Comparison of ENCODE assay signal across 27 mouse cellular contexts in the genomic region with DNA sequence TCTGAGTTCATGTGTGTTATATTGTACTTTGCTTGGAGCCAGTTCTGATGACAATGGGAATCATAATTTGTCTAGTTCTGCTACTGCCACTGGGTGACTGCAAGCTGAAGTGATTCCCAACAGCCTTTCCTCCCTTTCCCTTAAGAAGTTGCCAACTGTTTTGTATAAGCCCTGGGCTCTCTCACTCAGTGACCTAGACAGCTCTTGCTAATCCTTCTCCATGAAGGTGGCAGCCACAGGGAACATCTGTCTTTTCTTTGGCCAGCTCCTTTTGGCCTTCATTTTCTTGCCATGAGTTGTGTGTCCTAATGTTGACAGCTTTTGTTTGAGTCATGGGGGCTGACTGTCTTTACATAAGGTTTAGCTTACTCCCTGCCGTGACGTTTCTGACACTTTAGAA.
DNase-seq lines count a peak whose midpoint lies in the region; ATAC-seq and TF ChIP-seq lines count a peak whose summit lies in the region.
"Had no signal": no experiment of that assay in that cellular context is flagged by ENCODE, and none has a peak within 500 bp of the region (broad histone marks: within the 10 kb centered on the region; RNA-seq: fewer than 3 reads in every experiment).

No protein-coding gene starts in this region.

- H3K27ac ChIP-seq in lung, postnatal 0 days (ENCODE audit: low read length) = no peak overlapping the region
- H3K27ac ChIP-seq: embryonic facial prominence, embryonic 12.5 days; gastrocnemius, adult 2 months; heart, embryonic 13.5 days; kidney, embryonic 15.5 days; left cerebral cortex, adult 2 months; liver, embryonic 12.5 days; stomach, postnatal 0 days had no signal

- H3K9me3 ChIP-seq in lung, postnatal 0 days (ENCODE audit: low read length) = no peaks in the 10 kb centered on the region
- H3K9me3 ChIP-seq: embryonic facial prominence, embryonic 12.5 days; heart, embryonic 13.5 days; kidney, embryonic 15.5 days; liver, embryonic 12.5 days had no signal

- DNase-seq in cerebellum, adult 9-10 months = peak; percentile 38
- DNase-seq in cerebellum, adult 11 months = no peak
- peak; percentile 6 for DNase-seq in left cerebral cortex, postnatal 4 days
- no peak for DNase-seq in left cerebral cortex, postnatal 36 days (ENCODE audit: low spot score in 2 of 2)
- peak; percentile 51 for DNase-seq in lung, postnatal 0 days (ENCODE audit: low spot score)
- peak; percentile 41 for DNase-seq in lung, postnatal 36 days
- DNase-seq in heart, postnatal 4 days = no peak
- DNase-seq: embryo, embryonic 11 days; gastrocnemius, adult 2 months; heart, postnatal 10 days; kidney, adult 18-20 months; kidney, postnatal 25 days; liver, postnatal 0 days; right cerebral cortex, postnatal 4 days; thymus, adult 18-20 months; thymus, postnatal 25 days had no signal

- no peak for TF ChIP-seq EP300 in lung, postnatal 0 days (IDR thresholded peaks at IDR 0.05)

- H3K9ac ChIP-seq in lung, postnatal 0 days (replicated peaks; ENCODE audit: low read depth) = no peak overlapping the region
- H3K9ac ChIP-seq: embryonic facial prominence, embryonic 12.5 days; heart, embryonic 13.5 days; kidney, embryonic 15.5 days; liver, embryonic 12.5 days; liver, postnatal 0 days had no signal

- no peak for TF ChIP-seq CTCF in lung, postnatal 0 days (IDR thresholded peaks at IDR 0.05)

- no peak overlapping the region for H3K4me2 ChIP-seq in lung, postnatal 0 days (replicated peaks; ENCODE audit: low read depth, low read length)
- H3K4me2 ChIP-seq: embryonic facial prominence, embryonic 12.5 days; heart, embryonic 13.5 days; kidney, embryonic 15.5 days; liver, embryonic 12.5 days; midbrain, embryonic 11.5 days had no signal

- ATAC-seq in lung, postnatal 0 days = peak; percentile 47; the same call in 1 of the 2 replicates
- ATAC-seq: CD4-positive, CD25-positive, alpha-beta regulatory T cell, adult 4 months; forebrain, embryonic 14.5 days; hindbrain, embryonic 16.5 days; liver, embryonic 12.5 days; liver, postnatal 0 days; midbrain, embryonic 16.5 days had no signal

- no peak overlapping the region for H3K4me3 ChIP-seq in lung, postnatal 0 days (ENCODE audit: low read depth, low read length)
- H3K4me3 ChIP-seq: embryonic facial prominence, embryonic 12.5 days; gastrocnemius, adult 2 months; heart, embryonic 13.5 days; kidney, embryonic 15.5 days; left cerebral cortex, adult 2 months; liver, embryonic 12.5 days had no signal

- no peaks in the 10 kb centered on the region for H3K4me1 ChIP-seq in lung, postnatal 0 days (ENCODE audit: insufficient read depth, low read depth, low read length)
- H3K4me1 ChIP-seq: embryonic facial prominence, embryonic 12.5 days; heart, embryonic 13.5 days; kidney, embryonic 15.5 days; liver, embryonic 12.5 days had no signal

- intact Hi-C loops in left cerebral cortex, postnatal 4 days (cut with DNase I) = no loop called here
- intact Hi-C loops in left cerebral cortex, postnatal 36 days (cut with DNase I) = no loop called here

- WGBS in lung, postnatal 0 days = 52% methylated on average over 2 of the region's 2 CpGs

- H3K36me3 ChIP-seq in lung, postnatal 0 days (ENCODE audit: insufficient read depth, low read length) = no peaks in the 10 kb centered on the region
- H3K36me3 ChIP-seq: embryonic facial prominence, embryonic 12.5 days; heart, embryonic 13.5 days; kidney, embryonic 15.5 days; liver, embryonic 12.5 days had no signal

- no peaks in the 10 kb centered on the region for H3K27me3 ChIP-seq in lung, postnatal 0 days (replicated peaks; ENCODE audit: insufficient read depth, low read length)
- H3K27me3 ChIP-seq: embryonic facial prominence, embryonic 12.5 days; heart, embryonic 13.5 days; kidney, embryonic 15.5 days; liver, embryonic 12.5 days had no signal

Comparison
In these comparisons a context has a peak if more than half of its experiments do, and no peak if none do; other contexts are left out.
1. DNase-seq: peak in cerebellum, adult 9-10 months (single experiment), left cerebral cortex, postnatal 4 days (single experiment), lung, postnatal 0 days (single experiment) and lung, postnatal 36 days (single experiment); none in cerebellum, adult 11 months (single experiment), left cerebral cortex, postnatal 36 days (0 of 2) and heart, postnatal 4 days (single experiment).